Mouse (Mus musculus): Measurements from ENCODE around the gene 1700001C02Rik. TPM values are rescaled to one million over a fixed set of nuclear protein-coding genes. Genes with fewer than 3 reads are reported as not detected.

Gene 1700001C02Rik
- polyA plus RNA-seq, 1 experiment from 2014 or later = not detected

Other genes with a start within 250 kb of the 1700001C02Rik start
- gene Selenoi, start 233.5 kb upstream of the 1700001C02Rik start, polyA plus RNA-seq (2014; fragmentation: Nextera tagmentation; extraction: Ambion mirVana) = 18.7 and 19.9 TPM in 2 replicates
- 0.20 and 0.21 TPM in 2 replicates for gene Drc1, start 184.7 kb upstream of the 1700001C02Rik start, polyA plus RNA-seq (2014; fragmentation: Nextera tagmentation; extraction: Ambion mirVana)
- 0.14 and 0.17 TPM in 2 replicates for gene Otof, start 4.1 kb upstream of the 1700001C02Rik start, polyA plus RNA-seq (2014; fragmentation: Nextera tagmentation; extraction: Ambion mirVana)
- not detected in 2 replicates for gene Cib4, start 79.8 kb downstream of the 1700001C02Rik start, polyA plus RNA-seq (2014; fragmentation: Nextera tagmentation; extraction: Ambion mirVana)
- 0.60 and 0.98 TPM in 2 replicates for gene Kcnk3, start 122.1 kb downstream of the 1700001C02Rik start, polyA plus RNA-seq (2014; fragmentation: Nextera tagmentation; extraction: Ambion mirVana)
- gene Slc35f6, start 181.9 kb downstream of the 1700001C02Rik start, polyA plus RNA-seq (2014; fragmentation: Nextera tagmentation; extraction: Ambion mirVana) = 22.0 and 23.5 TPM in 2 replicates
- gene Cenpa, start 200.7 kb downstream of the 1700001C02Rik start, polyA plus RNA-seq (2014; fragmentation: Nextera tagmentation; extraction: Ambion mirVana) = 435 and 450 TPM in 2 replicates
- gene Dpysl5, start 245.5 kb downstream of the 1700001C02Rik start, polyA plus RNA-seq (2014; fragmentation: Nextera tagmentation; extraction: Ambion mirVana) = 17.6 and 22.2 TPM in 2 replicates